8 mouse cellular contexts compared by ENCODE assay signal in genomic region chr9:37488611-37489396, GRCm38 (mm10). TPM values are rescaled to one million over a fixed set of nuclear protein-coding genes. Genes with fewer than 3 reads are reported as not detected.
A peak's percentile ranks its signal among the peaks of the same experiment; 100 is the strongest.
DNase-seq lines count a peak whose midpoint lies in the region; ATAC-seq and TF ChIP-seq lines count a peak whose summit lies in the region.

Msantd2 (plus strand) TSS chr9:37489319.

- H3K9ac ChIP-seq in heart, embryonic 12.5 days: peak within 1 kb of the TSS; percentile 99
- peak within 1 kb of the TSS; percentile 96 for H3K9ac ChIP-seq in kidney, postnatal 0 days (ENCODE audit: low read depth, low read length)
- H3K9ac ChIP-seq in liver, embryonic 11.5 days (ENCODE audit: low read depth, low read length): peak within 1 kb of the TSS; percentile 91
- peak within 1 kb of the TSS; percentile 96 for H3K9ac ChIP-seq in stomach, embryonic 14.5 days (replicated peaks; ENCODE audit: low read depth, low read length)

- no peak for TF ChIP-seq CTCF in brain, embryonic 14.5 days (IDR thresholded peaks at IDR 0.05; ENCODE audit: borderline replicate concordance, extremely low read depth, insufficient read depth, insufficient read length)
- no peak for TF ChIP-seq CTCF in kidney, postnatal 0 days (IDR thresholded peaks at IDR 0.05; ENCODE audit: low read depth)

- WGBS in heart, embryonic 12.5 days: under 1% methylated on average over 43 of the region's 44 CpGs
- WGBS in kidney, postnatal 0 days: 0% methylated on average over 43 of the region's 44 CpGs
- under 1% methylated on average over 44 of the region's 44 CpGs for WGBS in liver, embryonic 11.5 days
- under 1% methylated on average over 40 of the region's 44 CpGs for WGBS in stomach, embryonic 14.5 days

- H3K4me2 ChIP-seq in heart, embryonic 12.5 days: peak within 1 kb of the TSS; percentile 97
- peak within 1 kb of the TSS; percentile 91 for H3K4me2 ChIP-seq in kidney, postnatal 0 days (ENCODE audit: low read length)
- H3K4me2 ChIP-seq in liver, embryonic 11.5 days: peak within 1 kb of the TSS; percentile 93
- peak within 1 kb of the TSS; percentile 90 for H3K4me2 ChIP-seq in stomach, embryonic 14.5 days (replicated peaks; ENCODE audit: low read depth, low read length)

- H3K9me3 ChIP-seq in erythroblast, embryonic 14.5 days (ENCODE audit: control insufficient read depth, low read length): no peaks in the 10 kb centered on the region
- peaks cover under 1% of the 10 kb centered on the region; the same call in 1 of the 2 replicates for H3K9me3 ChIP-seq in heart, embryonic 12.5 days (replicated peaks)
- H3K9me3 ChIP-seq in kidney, postnatal 0 days (replicated peaks; ENCODE audit: low read length): no peaks in the 10 kb centered on the region
- H3K9me3 ChIP-seq in liver, embryonic 11.5 days (ENCODE audit: control insufficient read depth, low read length): no peaks in the 10 kb centered on the region
- H3K9me3 ChIP-seq in stomach, embryonic 14.5 days (ENCODE audit: control insufficient read depth, low read depth, low read length): no peaks in the 10 kb centered on the region

- peak; percentile 95 for ATAC-seq in heart, embryonic 12.5 days (ENCODE audit: insufficient number of reproducible peaks, low FRiP score)
- peak; percentile 96 for ATAC-seq in kidney, postnatal 0 days (replicated peaks; ENCODE audit: low FRiP score, low read depth)
- ATAC-seq in liver, embryonic 11.5 days (replicated peaks; ENCODE audit: low FRiP score): peak; percentile 93
- peak; percentile 93 for ATAC-seq in stomach, embryonic 14.5 days (ENCODE audit: insufficient number of reproducible peaks, insufficient read depth, low FRiP score, low read depth)

- peak; percentile 93 to 95 for DNase-seq in B cell, adult 2 months
- DNase-seq in brain, embryonic 14.5 days (ENCODE audit: low read depth): peak; percentile 92
- peak; percentile 91 for DNase-seq in kidney, postnatal 0 days (ENCODE audit: low spot score)
- DNase-seq in liver, embryonic 11.5 days (ENCODE audit: low spot score): peak; percentile 97
- DNase-seq in naive thymus-derived CD4-positive, alpha-beta T cell, adult 2 months (ENCODE audit: low read depth): peak; percentile 89

- H3K4me3 ChIP-seq in erythroblast, embryonic 14.5 days (replicated peaks): peak within 1 kb of the TSS; percentile 91
- peak within 1 kb of the TSS; percentile 99 for H3K4me3 ChIP-seq in heart, embryonic 12.5 days
- peak within 1 kb of the TSS; percentile 100 for H3K4me3 ChIP-seq in kidney, postnatal 0 days (replicated peaks; ENCODE audit: low read depth, low read length)
- H3K4me3 ChIP-seq in liver, embryonic 11.5 days (ENCODE audit: low read depth, low read length): peak within 1 kb of the TSS; percentile 100
- peak within 1 kb of the TSS; percentile 92 for H3K4me3 ChIP-seq in stomach, embryonic 14.5 days (ENCODE audit: low read depth, low read length)

- H3K4me1 ChIP-seq in erythroblast, embryonic 14.5 days (ENCODE audit: control insufficient read depth): peaks cover 25% of the 10 kb centered on the region
- peaks cover 15% of the 10 kb centered on the region for H3K4me1 ChIP-seq in heart, embryonic 12.5 days (replicated peaks)
- H3K4me1 ChIP-seq in kidney, postnatal 0 days (replicated peaks; ENCODE audit: insufficient read depth, low read length): peaks cover 11% of the 10 kb centered on the region; the same call in 1 of the 2 replicates
- H3K4me1 ChIP-seq in liver, embryonic 11.5 days (replicated peaks; ENCODE audit: control insufficient read depth, insufficient read depth, low read length): peaks cover 14% of the 10 kb centered on the region
- peaks cover 23% of the 10 kb centered on the region for H3K4me1 ChIP-seq in stomach, embryonic 14.5 days (ENCODE audit: control insufficient read depth, insufficient read depth, low read length)

- no peaks in the 10 kb centered on the region for H3K27me3 ChIP-seq in erythroblast, embryonic 14.5 days (ENCODE audit: control insufficient read depth)
- no peaks in the 10 kb centered on the region for H3K27me3 ChIP-seq in heart, embryonic 12.5 days (replicated peaks)
- H3K27me3 ChIP-seq in kidney, postnatal 0 days (ENCODE audit: insufficient read depth, low read length): no peaks in the 10 kb centered on the region
- H3K27me3 ChIP-seq in liver, embryonic 11.5 days (replicated peaks; ENCODE audit: control insufficient read depth, insufficient read depth, low read length): no peaks in the 10 kb centered on the region
- no peaks in the 10 kb centered on the region for H3K27me3 ChIP-seq in stomach, embryonic 14.5 days (ENCODE audit: control insufficient read depth, insufficient read depth, low read length)

- no peaks in the 10 kb centered on the region; the same call in 1 of the 2 replicates for H3K36me3 ChIP-seq in erythroblast, embryonic 14.5 days (ENCODE audit: control insufficient read depth)
- H3K36me3 ChIP-seq in heart, embryonic 12.5 days: peaks cover 2% of the 10 kb centered on the region
- 0 out of 2 replicates have a peak, but pooled peaks cover 4% of the 10 kb centered on the region for H3K36me3 ChIP-seq in kidney, postnatal 0 days (ENCODE audit: insufficient read depth, low read length)
- no peaks in the 10 kb centered on the region for H3K36me3 ChIP-seq in liver, embryonic 11.5 days (ENCODE audit: control insufficient read depth, insufficient read depth, low read length)
- no peaks in the 10 kb centered on the region; the same call in 1 of the 2 replicates for H3K36me3 ChIP-seq in stomach, embryonic 14.5 days (ENCODE audit: control insufficient read depth, insufficient read depth, low read length)

- H3K27ac ChIP-seq in heart, embryonic 12.5 days (ENCODE audit: poor library complexity, severe bottlenecking): peak within 1 kb of the TSS; percentile 98
- peak within 1 kb of the TSS; percentile 100 for H3K27ac ChIP-seq in kidney, postnatal 0 days
- H3K27ac ChIP-seq in liver, embryonic 11.5 days (ENCODE audit: low read depth, low read length): peak within 1 kb of the TSS; percentile 97
- H3K27ac ChIP-seq in stomach, embryonic 14.5 days (ENCODE audit: low read length): peak within 1 kb of the TSS; percentile 99

- peak; percentile 97 for TF ChIP-seq POLR2A in brain, embryonic 14.5 days (IDR thresholded peaks at IDR 0.05; ENCODE audit: borderline replicate concordance, extremely low read depth, insufficient read depth, insufficient read length, poor library complexity, severe bottlenecking)

RNA-seq across cellular contexts. Expression of gene Msantd2, which starts in this region (rescaled TPM):
- polyA plus RNA-seq in brain, embryonic 14.5 days (2012; rRNA removed): 65.0 and 72.6 TPM in 2 replicates
- polyA plus RNA-seq in erythroblast, embryonic 14.5 days (2012): 0.21 and 0.63 TPM in 2 replicates
- 21.7 and 28.2 TPM in 2 replicates for polyA plus RNA-seq in heart, embryonic 12.5 days (2016; fragmentation: Nextera tagmentation; extraction: Ambion mirVana)
- 15.1 and 16.9 TPM in 2 replicates for polyA plus RNA-seq in kidney, postnatal 0 days (2015; fragmentation: Nextera tagmentation; extraction: Ambion mirVana)
- polyA plus RNA-seq in liver, embryonic 11.5 days (2014; fragmentation: Nextera tagmentation; extraction: Ambion mirVana): 13.2 and 17.7 TPM in 2 replicates
- polyA plus RNA-seq in stomach, embryonic 14.5 days (2014; fragmentation: Nextera tagmentation; extraction: Ambion mirVana): 33.2 and 38.9 TPM in 2 replicates

Comparison
In these comparisons a context has a peak if more than half of its experiments do, and no peak if none do; other contexts are left out.
1. Peak in every context shown above with its lines: DNase-seq, ATAC-seq, H3K4me3 ChIP-seq and H3K27ac ChIP-seq.